Mouse (Mus musculus): ENCODE data around the gene Ssna1.

- TF ChIP-seq CTCF (IDR thresholded peaks at IDR 0.05; ENCODE audit: control insufficient read depth, insufficient read depth, insufficient read length) (no peak), MYOG (IDR thresholded peaks at IDR 0.05; ENCODE audit: control insufficient read depth, extremely low read depth, insufficient read length) (no peak)
These were observed 8.0 kb downstream of the Ssna1 start for GRCm38 (mm10) chr2:25264286-25264660.

All from C2C12 (cell line).